Mouse (Mus musculus) midbrain, postnatal 0 days (tissue): ENCODE results near the gene Gatm. TPM values are rescaled to one million over a fixed set of nuclear protein-coding genes. Genes with fewer than 3 reads are reported as not detected.
A peak's percentile ranks its signal among the peaks of the same experiment; 100 is the strongest.

ENCODE experiments used
- ATAC-seq: fragments of 200-750 bp; cut with Nextera tagmentation; 2 replicates; pipeline ENCODE4 v1.8.0; 2017; ENCODE audit warnings: moderate number of reproducible peaks, mild to moderate bottlenecking, moderate TSS enrichment, moderate library complexity; ENCODE audit not compliant: low FRiP score
- DNase-seq: peaks from one replicate; pipeline ENCODE4 v3.0.0-alpha.2; 2015; ENCODE audit warnings: low spot score
- H3K27ac ChIP-seq: fragments of 300-500 bp; sonication (generic); 2 replicates; pipeline ENCODE4 v1.5.1; 2014; ENCODE audit warnings: low read depth, mild to moderate bottlenecking, low read length, mixed read lengths
- H3K27me3 ChIP-seq: fragments of 300-500 bp; sonication (generic); 2 replicates; pipeline ENCODE4 v1.6.1; 2014; ENCODE audit warnings: low read length, control low read depth, mixed read lengths; ENCODE audit not compliant: insufficient read depth
- H3K36me3 ChIP-seq: fragments of 300-500 bp; sonication (generic); 2 replicates; pipeline ENCODE4 v1.6.1; 2014; ENCODE audit warnings: low read length, control low read depth, mixed read lengths; ENCODE audit not compliant: insufficient read depth
- H3K4me1 ChIP-seq: fragments of 300-500 bp; sonication (generic); 2 replicates; pipeline ENCODE4 v1.6.1; 2014; ENCODE audit warnings: mild to moderate bottlenecking, control low read depth, antibody characterized with exemption, low read length, mixed read lengths; ENCODE audit not compliant: insufficient read depth
- H3K4me2 ChIP-seq: fragments of 300-500 bp; sonication (generic); 2 replicates; pipeline ENCODE4 v1.6.1; 2014; ENCODE audit warnings: low read depth, mild to moderate bottlenecking, low read length, mixed read lengths; ENCODE audit not compliant: poor library complexity, severe bottlenecking
- H3K4me3 ChIP-seq: fragments of 300-500 bp; sonication (generic); 2 replicates; pipeline ENCODE4 v1.5.1; 2014; ENCODE audit warnings: low read depth, mild to moderate bottlenecking, low read length, moderate library complexity
- H3K9ac ChIP-seq: fragments of 300-500 bp; sonication (generic); replicated peaks from 2 replicates; pipeline ENCODE4 v1.6.1; 2014; ENCODE audit warnings: mild to moderate bottlenecking, low read length, moderate library complexity, mixed read lengths; ENCODE audit not compliant: poor library complexity, severe bottlenecking
- H3K9me3 ChIP-seq: fragments of 300-500 bp; sonication (generic); 2 replicates; pipeline ENCODE4 v1.6.1; 2016; ENCODE audit warnings: low read length, control low read depth
- CTCF ChIP-seq: IDR thresholded peaks from 2 replicates; pipeline ENCODE4 v1.5.1; 2016; ENCODE audit warnings: antibody characterized with exemption, mild to moderate bottlenecking
- WGBS: fragments of 180-500 bp; shearing (Covaris S2); extraction: QIAGEN DNeasy Blood & Tissue Kit; methylation state at CpG from one replicate; pipeline ENCODE4 v1.1.7; 2014; 5-methylcytosine and 5-hydroxymethylcytosine counted together
- polyA plus RNA-seq: library from polyadenylated mRNA; unstranded; fragments of >200 nt; fragmentation: Nextera tagmentation; extraction: Ambion mirVana; gene quantifications from 2 replicates; pipeline ENCODE4 v1.2.1, GENCODE M21; 2015
- total RNA-seq: library from RNA; depleted of rRNA; stranded (reverse); fragments of >200 nt; gene quantifications from 2 replicates; pipeline ENCODE4 v1.2.3, GENCODE M21; 2014

The Gatm gene
- total and polyA plus RNA-seq, 2 experiments from 2014 or later: 44.9 to 68.4 TPM

DNA sequence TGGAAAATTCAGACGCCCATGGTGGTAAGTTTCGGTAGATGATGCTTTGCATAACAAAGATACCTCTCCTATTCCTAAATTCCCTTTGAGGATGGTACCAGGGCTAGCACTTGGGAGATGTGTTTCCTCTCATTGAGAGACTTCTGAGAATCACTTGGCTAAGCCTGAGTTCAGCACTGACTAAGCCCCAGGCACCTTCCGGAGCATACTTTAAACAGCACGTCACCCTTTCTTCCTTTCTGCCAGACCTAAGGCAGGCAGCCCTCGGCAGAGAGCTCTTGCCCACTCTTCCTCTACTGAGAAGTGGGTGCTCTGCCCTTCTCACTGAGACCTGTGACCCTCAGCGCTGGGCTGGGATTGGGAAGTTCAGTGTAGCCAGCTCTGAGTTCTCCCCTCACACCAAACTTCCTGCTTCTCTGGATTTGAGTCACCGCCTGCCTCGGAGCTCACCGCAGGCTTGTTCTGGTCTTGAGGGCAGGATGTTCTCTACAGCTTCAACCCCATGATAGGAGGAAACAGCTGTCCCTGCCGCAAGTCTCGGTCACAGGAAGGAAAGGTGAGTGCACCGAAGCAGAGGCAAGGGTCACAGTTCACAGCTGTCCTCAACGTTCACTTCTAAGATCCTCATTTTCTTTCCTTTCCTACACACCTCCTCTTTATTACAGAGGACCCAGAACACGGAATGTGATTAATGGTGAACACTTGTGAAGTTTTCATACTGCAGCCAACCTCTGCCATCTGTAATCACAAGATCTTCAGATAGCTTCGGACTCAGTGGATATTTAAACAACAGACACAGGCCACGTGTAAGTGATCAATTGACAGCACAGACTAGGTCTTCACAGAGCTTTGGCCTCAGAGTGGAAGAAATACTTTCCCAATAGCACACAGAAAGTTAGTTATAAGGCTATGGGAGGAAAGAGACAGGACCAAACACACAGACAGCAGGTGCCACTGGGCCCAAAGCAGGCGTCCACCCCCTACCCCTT lies 41.3 kb upstream of the Gatm start:
- no peak for DNase-seq
- TF ChIP-seq CTCF: no peak
- WGBS: 77% methylated on average over 17 of the region's 17 CpGs
- Histone ChIP-seq H3K36me3 (no peaks in the 10 kb centered on the region), H3K4me2 (no peak overlapping the region), H3K4me1 (no peaks in the 10 kb centered on the region), H3K9me3 (no peaks in the 10 kb centered on the region), H3K9ac (no peak overlapping the region), H3K27ac (no peak overlapping the region), H3K4me3 (no peak overlapping the region), H3K27me3 (no peaks in the 10 kb centered on the region)
- ATAC-seq: no peak

GRCm38 (mm10) chr2:122638673-122639072 lies 27.6 kb upstream of the Gatm start:
- WGBS: 65% methylated on average over 5 of the region's 5 CpGs
- TF ChIP-seq CTCF: no peak
- no peak overlapping the region for H3K9ac ChIP-seq

GRCm38 (mm10) chr2:122638029-122638428 lies 26.9 kb upstream of the Gatm start:
- 30% methylated on average over 12 of the region's 12 CpGs for WGBS
- ATAC-seq: no peak

More at GRCm38 (mm10) chr2:122638673-122639072, 27.6 kb upstream of the Gatm start:
- Histone ChIP-seq H3K27ac (no peak overlapping the region), H3K4me1 (no peaks in the 10 kb centered on the region), H3K36me3 (0 out of 2 replicates have a peak, but pooled peaks cover 3% of the 10 kb centered on the region), H3K4me2 (no peak overlapping the region), H3K9me3 (no peaks in the 10 kb centered on the region), H3K4me3 (no peak overlapping the region), H3K27me3 (peaks cover 5% of the 10 kb centered on the region; the same call in 1 of the 2 replicates)
- DNase-seq (no peak), ATAC-seq (no peak)

GRCm38 (mm10) chr2:122637526-122637997 lies 26.5 kb upstream of the Gatm start:
- peak overlapping the region; percentile 34 for H3K4me3 ChIP-seq
- H3K36me3 ChIP-seq: peaks cover 10% of the 10 kb centered on the region; the same call in 1 of the 2 replicates
- DNase-seq (peak; percentile 69), ATAC-seq (peak; percentile 60; the same call in 1 of the 2 replicates)
- H3K9ac ChIP-seq: no peak overlapping the region
- no peaks in the 10 kb centered on the region for H3K4me1 ChIP-seq
- H3K9me3 ChIP-seq: no peaks in the 10 kb centered on the region
- TF ChIP-seq CTCF: peak; percentile 87
- no peak overlapping the region for H3K27ac ChIP-seq
- WGBS: 2% methylated on average over 36 of the region's 36 CpGs
- peak overlapping the region; percentile 62 for H3K4me2 ChIP-seq
- H3K27me3 ChIP-seq: peaks cover 5% of the 10 kb centered on the region; the same call in 1 of the 2 replicates

More at GRCm38 (mm10) chr2:122638029-122638428, 26.9 kb upstream of the Gatm start:
- Histone ChIP-seq H3K9me3 (no peaks in the 10 kb centered on the region), H3K36me3 (peaks cover 6% of the 10 kb centered on the region; the same call in 1 of the 2 replicates), H3K4me1 (no peaks in the 10 kb centered on the region), H3K27me3 (peaks cover 5% of the 10 kb centered on the region; the same call in 1 of the 2 replicates), H3K4me3 (peak overlapping the region; percentile 34), H3K27ac (no peak overlapping the region), H3K9ac (no peak overlapping the region), H3K4me2 (peak overlapping the region; percentile 62)
- no peak for TF ChIP-seq CTCF
- DNase-seq: no peak

DNA sequence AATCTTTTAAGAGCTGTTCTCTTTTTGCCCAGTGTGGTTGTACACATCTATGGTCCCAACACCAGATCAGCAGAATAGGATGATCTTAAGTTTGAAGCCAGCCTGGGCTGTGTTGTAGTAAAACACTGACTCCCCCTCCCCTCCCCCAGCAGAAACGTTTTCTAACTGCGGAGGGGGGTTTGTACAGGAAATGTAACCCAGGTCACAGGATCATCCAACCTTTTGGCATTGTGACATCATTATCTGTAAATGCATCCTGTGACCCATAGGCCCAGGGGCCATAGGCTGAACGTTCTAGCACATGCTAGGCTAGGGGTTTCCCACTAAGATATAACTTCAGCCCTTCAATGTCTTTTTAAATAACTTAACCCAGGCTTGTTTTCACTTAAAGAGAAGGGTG lies 25.6 kb upstream of the Gatm start, which contains the start of gene AA467197:
Gene AA467197 (plus strand): TSS at position 301 of the 400 bp plus-strand sequence.
- WGBS: 63% methylated on average over 3 of the region's 3 CpGs

More for the DNA sequence above, 25.6 kb upstream of the Gatm start, which contains the start of gene AA467197:
- ATAC-seq: no peak
- no peak within 1 kb of the TSS for H3K9ac ChIP-seq
- no peak within 1 kb of the TSS for H3K27ac ChIP-seq
- peaks cover 5% of the 10 kb centered on the region; the same call in 1 of the 2 replicates for H3K27me3 ChIP-seq
- no peak for DNase-seq
- H3K4me3 ChIP-seq: peak within 1 kb of the TSS; percentile 34
- H3K9me3 ChIP-seq: no peaks in the 10 kb centered on the region
- H3K4me1 ChIP-seq: 0 out of 2 replicates have a peak, but pooled peaks cover 2% of the 10 kb centered on the region
- peak within 1 kb of the TSS; percentile 62 for H3K4me2 ChIP-seq
- TF ChIP-seq CTCF: no peak
- peaks cover 13% of the 10 kb centered on the region; the same call in 1 of the 2 replicates for H3K36me3 ChIP-seq
